Mouse (Mus musculus) CH12.LX (cell line): ENCODE data around the gene Ncoa3. TPM values are rescaled to one million over a fixed set of nuclear protein-coding genes. Genes with fewer than 3 reads are reported as not detected.

Experiments
- DNase-seq: peaks from one replicate; pipeline ENCODE4 v3.0.0-alpha.2; 2013; ENCODE audit errors: extremely low read depth
- H3K27ac ChIP-seq: 2 replicates; pipeline ENCODE4 v1.5.1; 2012; ENCODE audit warnings: low read depth, mild to moderate bottlenecking, control low read depth, moderate library complexity; ENCODE audit not compliant: insufficient read depth
- H3K27me3 ChIP-seq: replicated peaks from 2 replicates; pipeline ENCODE3; 2012; ENCODE audit warnings: inconsistent platforms
- H3K36me3 ChIP-seq, 2 experiments: replicated peaks in 1 of 2; 2 replicates each; pipeline versions ENCODE3 to v1.6.1; 2012; ENCODE audit warnings: inconsistent platforms in 1 of 2, low read length in 1 of 2, mild to moderate bottlenecking in 1 of 2, mixed read lengths in 1 of 2, moderate library complexity in 1 of 2; ENCODE audit not compliant: control insufficient read depth in 1 of 2, insufficient read depth in 1 of 2
- H3K4me1 ChIP-seq, 2 experiments: 2 replicates each; pipeline ENCODE4 v1.6.1; 2012; ENCODE audit warnings: inconsistent platforms in 1 of 2, moderate library complexity in 1 of 2; ENCODE audit not compliant: insufficient read depth in 2 of 2, control insufficient read depth in 1 of 2
- H3K4me2 ChIP-seq: 2 replicates; pipeline ENCODE4 v1.6.1; 2012; ENCODE audit warnings: low read depth, mild to moderate bottlenecking, control low read depth; ENCODE audit not compliant: poor library complexity, insufficient read depth, severe bottlenecking
- H3K4me3 ChIP-seq, 3 experiments: fragments of 150-350 bp in 1 of 3; sonication (generic) in 1 of 3; replicated peaks in 1 of 3; 2 replicates each; pipeline versions ENCODE3 to v1.5.1; 2011 to 2012; ENCODE audit warnings: low read depth in 2 of 3, low read length in 2 of 3, mild to moderate bottlenecking in 2 of 3, moderate library complexity in 2 of 3, control low read depth in 1 of 3, improper control_type of control experiment in 1 of 3, inconsistent platforms in 1 of 3, mixed read lengths in 1 of 3; ENCODE audit not compliant: poor library complexity in 1 of 3
- H3K79me2 ChIP-seq: replicated peaks from 2 replicates; pipeline ENCODE4 v1.6.1; 2012; ENCODE audit warnings: mild to moderate bottlenecking, moderate library complexity; ENCODE audit not compliant: control insufficient read depth, poor library complexity, insufficient read depth, severe bottlenecking; ENCODE audit errors: extremely low read depth
- H3K9ac ChIP-seq: 2 replicates; pipeline ENCODE4 v1.6.1; 2012; ENCODE audit warnings: low read depth, mild to moderate bottlenecking, control low read depth, moderate library complexity; ENCODE audit not compliant: insufficient read depth
- H3K9me3 ChIP-seq: replicated peaks from 2 replicates; pipeline ENCODE3; 2012; ENCODE audit warnings: low read length, inconsistent platforms, mixed read lengths
- BHLHE40 ChIP-seq: IDR thresholded peaks from 2 replicates; pipeline ENCODE4 v1.6.1; 2011; ENCODE audit warnings: mild to moderate bottlenecking, low read depth, low read length, improper control_type of control experiment
- CHD2 ChIP-seq: IDR thresholded peaks from 2 replicates; pipeline ENCODE4 v1.6.1; 2011; ENCODE audit warnings: low read length, improper control_type of control experiment
- CTCF ChIP-seq, 2 experiments: IDR thresholded peaks in 1 of 2; conservative IDR thresholded peaks in 1 of 2; 2 replicates each; pipeline ENCODE4 v1.5.1; 2011 to 2012; ENCODE audit warnings: low read depth in 2 of 2, low read length in 2 of 2, improper control_type of control experiment in 1 of 2, inconsistent platforms in 1 of 2, mild to moderate bottlenecking in 1 of 2, moderate library complexity in 1 of 2
- E2F4 ChIP-seq: IDR thresholded peaks from 2 replicates; pipeline ENCODE4 v1.6.1; 2011; ENCODE audit warnings: low read depth, low read length, improper control_type of control experiment; ENCODE audit not compliant: insufficient replicate concordance
- GABPA ChIP-seq: IDR thresholded peaks from 2 replicates; pipeline ENCODE4 v1.6.1; 2012; ENCODE audit warnings: low read depth, low read length, improper control_type of control experiment, inconsistent platforms; ENCODE audit not compliant: insufficient replicate concordance
- HCFC1 ChIP-seq: IDR thresholded peaks from 2 replicates; pipeline ENCODE4 v1.6.1; 2012; ENCODE audit warnings: low read depth, mild to moderate bottlenecking, inconsistent platforms, low read length, improper control_type of control experiment
- IRF4 ChIP-seq: IDR thresholded peaks from 2 replicates; pipeline ENCODE4 v1.6.1; 2014; ENCODE audit warnings: low read depth, mild to moderate bottlenecking, inconsistent platforms, low read length, improper control_type of control experiment
- JUND ChIP-seq: conservative IDR thresholded peaks from 2 replicates; pipeline ENCODE4 v1.6.1; 2011; ENCODE audit warnings: low read depth, low read length, improper control_type of control experiment
- KAT2A ChIP-seq: IDR thresholded peaks from 2 replicates; pipeline ENCODE4 v1.6.1; 2012; ENCODE audit warnings: low read length, improper control_type of control experiment, inconsistent platforms; ENCODE audit not compliant: insufficient replicate concordance
- MAFK ChIP-seq: IDR thresholded peaks from 2 replicates; pipeline ENCODE4 v1.6.1; 2011; ENCODE audit warnings: low read length, improper control_type of control experiment; ENCODE audit not compliant: insufficient replicate concordance
- MAX ChIP-seq: IDR thresholded peaks from 2 replicates; pipeline ENCODE4 v1.6.1; 2011; ENCODE audit warnings: low read length, improper control_type of control experiment
- MAZ ChIP-seq: IDR thresholded peaks from 2 replicates; pipeline ENCODE4 v1.6.1; 2012; ENCODE audit warnings: low read depth, mild to moderate bottlenecking, inconsistent platforms, low read length, improper control_type of control experiment, moderate library complexity
- MXI1 ChIP-seq: IDR thresholded peaks from 2 replicates; pipeline ENCODE4 v1.6.1; 2011; ENCODE audit warnings: mild to moderate bottlenecking, low read depth, low read length, improper control_type of control experiment
- MYC ChIP-seq: IDR thresholded peaks from 2 replicates; pipeline ENCODE4 v1.6.1; 2011; ENCODE audit warnings: low read depth, mild to moderate bottlenecking, improper control_type of control experiment, low read length
- NELFE ChIP-seq: IDR thresholded peaks from 2 replicates; pipeline ENCODE4 v1.6.1; 2011; ENCODE audit warnings: low read depth, low read length, improper control_type of control experiment
- PAX5 ChIP-seq: IDR thresholded peaks from 2 replicates; pipeline ENCODE4 v1.6.1; 2012; ENCODE audit warnings: low read length, inconsistent platforms, mixed read lengths
- RAD21 ChIP-seq: IDR thresholded peaks from 2 replicates; pipeline ENCODE4 v1.6.1; 2011; ENCODE audit warnings: low read depth, mild to moderate bottlenecking, low read length, improper control_type of control experiment, moderate library complexity
- SIN3A ChIP-seq: IDR thresholded peaks from 2 replicates; pipeline ENCODE4 v1.6.1; 2012; ENCODE audit warnings: low read length, improper control_type of control experiment, inconsistent platforms
- TBP ChIP-seq: conservative IDR thresholded peaks from 2 replicates; pipeline ENCODE4 v1.6.1; 2011; ENCODE audit warnings: low read depth, low read length, improper control_type of control experiment
- TCF12 ChIP-seq: IDR thresholded peaks from 2 replicates; pipeline ENCODE4 v1.6.1; 2014; ENCODE audit warnings: low read depth, mild to moderate bottlenecking, inconsistent platforms, low read length, improper control_type of control experiment
- UBTF ChIP-seq: IDR thresholded peaks from 2 replicates; pipeline ENCODE4 v1.6.1; 2012; ENCODE audit warnings: low read depth, mild to moderate bottlenecking, inconsistent platforms, low read length, improper control_type of control experiment, moderate library complexity
- ZC3H11A ChIP-seq: IDR thresholded peaks from 2 replicates; pipeline ENCODE4 v1.6.1; 2012; ENCODE audit warnings: low read depth, mild to moderate bottlenecking, inconsistent platforms, low read length, improper control_type of control experiment
- dilution Hi-C: fragments of 300-500 bp; cut with MboI; formaldehyde crosslinking; loops from 2 replicates; pipeline ENCODE4 v1.14.3; 2020; ENCODE audit warnings: low sequenced_read_pairs; ENCODE audit not compliant: extremely low pct_unique_long_range_greater_than_20kb, extremely low pct_ligation_motif_present
- in situ Hi-C: fragments of 300-500 bp; cut with MboI; formaldehyde crosslinking; loops from 3 replicates; pipeline ENCODE4 v1.14.3; 2019; ENCODE audit warnings: low sequenced_read_pairs, low pct_ligation_motif_present, low pct_unique_long_range_greater_than_20kb, mixed read lengths
- polyA plus RNA-seq: library from polyadenylated mRNA; unstranded; fragments of >175 nt; gene quantifications from 2 replicates; pipeline ENCODE4 v1.2.1, GENCODE M21; 2012; ENCODE audit warnings: low read depth; ENCODE audit not compliant: insufficient read length
- total RNA-seq, 2 experiments: library from RNA; depleted of rRNA; stranded (reverse); fragments of 300-350 nt in 1 of 2; fragments of >200 nt in 1 of 2; gene quantifications; 2 replicates each; pipeline ENCODE4 v1.2.3; 2012 to 2014

The Ncoa3 gene
- total and polyA plus RNA-seq, 3 experiments, result 13.4 to 21.9 (median 17.1) TPM

GRCm38 (mm10) chr2:166047931-166048330 is 55.5 kb downstream of the Ncoa3 start:
- dilution Hi-C loops, result no loop called here
- peaks cover 48 to 66% of the 10 kb centered on the region in 2 experiments for H3K36me3 ChIP-seq
- peaks cover 4% of the 10 kb centered on the region for H3K79me2 ChIP-seq
- TF ChIP-seq MAZ (no peak), MAX (no peak), UBTF (no peak), MAFK (no peak), GABPA (no peak), MYC (no peak), CTCF (conservative IDR thresholded peaks at IDR 0.05 in 1 of 2, IDR thresholded peaks at IDR 0.05 in 1 of 2; ENCODE audit: low read depth in 2 of 2, low read length in 2 of 2) (no peak), E2F4 (no peak), SIN3A (no peak)
- H3K27me3 ChIP-seq, result no peaks in the 10 kb centered on the region
- DNase-seq, result no peak
- H3K9me3 ChIP-seq, result no peaks in the 10 kb centered on the region
- no peak overlapping the region for H3K27ac ChIP-seq
- in situ Hi-C loops, result loop anchor here (25.0 kb wide), 1 partner anchor 261 kb away; no protein-coding TSS in a partner anchor
- H3K4me1 ChIP-seq, result peaks cover 5 to 22% of the 10 kb centered on the region in 2 experiments; a peak in 3 of 4 replicates
- H3K9ac ChIP-seq, result no peak overlapping the region
- H3K4me2 ChIP-seq, result no peak overlapping the region
- H3K4me3 ChIP-seq, result no peak overlapping the region

GRCm38 (mm10) chr2:166048852-166049251 is 56.4 kb downstream of the Ncoa3 start:
- TF ChIP-seq RAD21 (no peak), BHLHE40 (no peak), TBP (no peak), GABPA (no peak), MAFK (no peak), IRF4 (no peak), JUND (no peak), ZC3H11A (no peak), KAT2A (no peak), CHD2 (no peak), HCFC1 (no peak), TCF12 (no peak), MXI1 (no peak), CTCF (conservative IDR thresholded peaks at IDR 0.05 in 1 of 2, IDR thresholded peaks at IDR 0.05 in 1 of 2; ENCODE audit: low read depth in 2 of 2, low read length in 2 of 2) (no peak), PAX5 (no peak), SIN3A (no peak), NELFE (no peak)
- Histone ChIP-seq H3K4me1 (peaks cover 5 to 22% of the 10 kb centered on the region in 2 experiments; a peak in 3 of 4 replicates), H3K9ac (no peak overlapping the region), H3K9me3 (no peaks in the 10 kb centered on the region), H3K4me2 (no peak overlapping the region), H3K27ac (no peak overlapping the region), H3K27me3 (no peaks in the 10 kb centered on the region), H3K4me3 (no peak overlapping the region), H3K36me3 (peaks cover 54 to 75% of the 10 kb centered on the region in 2 experiments), H3K79me2 (peaks cover 4% of the 10 kb centered on the region)
- dilution Hi-C loops (no loop called here), in situ Hi-C loops (loop anchor here (25.0 kb wide), 1 partner anchor 262 kb away; no protein-coding TSS in a partner anchor)
- no peak for DNase-seq
